Mouse (Mus musculus): ENCODE data around the gene Tmem109.

DNA sequence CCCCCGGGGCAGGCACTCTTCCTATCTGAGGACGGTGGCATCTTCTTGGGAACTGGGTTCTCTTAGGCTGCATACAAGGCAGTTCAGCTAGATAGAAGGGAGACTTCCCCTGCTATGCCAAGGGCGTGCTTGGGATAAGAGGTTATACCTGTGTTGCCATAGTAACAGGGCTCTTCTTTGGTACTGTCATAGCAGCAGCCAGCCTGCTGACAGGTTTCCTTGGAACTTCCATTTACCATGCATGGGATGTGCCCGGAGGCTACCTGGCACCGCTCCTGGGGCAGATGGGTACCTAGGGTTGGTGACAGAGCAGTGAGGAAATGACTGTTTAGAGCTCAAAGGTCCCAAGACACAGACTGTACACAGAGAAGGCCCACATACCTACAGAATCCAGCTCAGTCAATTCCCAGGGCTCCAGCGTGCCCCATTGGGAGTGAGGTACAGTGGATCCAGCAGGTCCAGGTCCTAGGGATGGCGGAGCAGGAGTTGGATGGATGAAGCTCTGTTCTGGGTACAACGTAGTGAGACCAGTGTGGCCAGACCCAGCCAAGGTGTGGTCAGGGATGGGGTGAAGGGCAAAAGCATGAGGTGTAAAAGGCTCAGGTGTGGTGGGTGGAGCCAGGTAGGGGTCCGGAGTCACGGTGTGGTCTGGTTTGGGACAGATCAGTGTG lies 36.7 kb upstream of the Tmem109 start:
- TF ChIP-seq CTCF (IDR thresholded peaks at IDR 0.05; ENCODE audit: insufficient read depth, low read length), result no peak
- no peak for TF ChIP-seq POLR2A (IDR thresholded peaks at IDR 0.05; ENCODE audit: borderline replicate concordance, extremely low read depth, low read depth, low read length)

All from lung, adult 2 months (tissue).